Mouse (Mus musculus) kidney, embryonic 16.5 days (tissue): Measurements from ENCODE around the gene Gm4881. TPM values are rescaled to one million over a fixed set of nuclear protein-coding genes. Genes with fewer than 3 reads are reported as not detected.
"Not testable (repeated sequence)": the region's sequence is repeated elsewhere in the genome, so short reads cannot be mapped to it uniquely, and the experiment has no call there.

Source experiments
- ATAC-seq: fragments of 200-750 bp; cut with Nextera tagmentation; 2 replicates; pipeline ENCODE4 v1.8.0; 2017; ENCODE audit warnings: moderate TSS enrichment; ENCODE audit not compliant: low FRiP score, low TSS enrichment
- H3K27ac ChIP-seq: fragments of 300-500 bp; sonication (generic); 2 replicates; pipeline ENCODE4 v1.5.1; 2014; ENCODE audit warnings: low read length
- H3K27me3 ChIP-seq: fragments of 300-500 bp; sonication (generic); 2 replicates; pipeline ENCODE4 v1.6.1; 2014; ENCODE audit warnings: low read length, control low read depth, mixed read lengths; ENCODE audit not compliant: insufficient read depth
- H3K36me3 ChIP-seq: fragments of 300-500 bp; sonication (generic); 2 replicates; pipeline ENCODE4 v1.6.1; 2014; ENCODE audit warnings: low read length, control low read depth, mixed read lengths; ENCODE audit not compliant: insufficient read depth
- H3K4me1 ChIP-seq: fragments of 300-500 bp; sonication (generic); 2 replicates; pipeline ENCODE4 v1.6.1; 2014; ENCODE audit warnings: low read length, control low read depth, mixed read lengths; ENCODE audit not compliant: insufficient read depth
- H3K4me2 ChIP-seq: fragments of 300-500 bp; sonication (generic); replicated peaks from 2 replicates; pipeline ENCODE4 v1.6.1; 2014; ENCODE audit warnings: low read depth, low read length
- H3K4me3 ChIP-seq: fragments of 300-500 bp; sonication (generic); 2 replicates; pipeline ENCODE4 v1.5.1; 2014; ENCODE audit warnings: mild to moderate bottlenecking, low read length
- H3K9ac ChIP-seq: fragments of 300-500 bp; sonication (generic); replicated peaks from 2 replicates; pipeline ENCODE4 v1.6.1; 2014; ENCODE audit warnings: low read length
- H3K9me3 ChIP-seq: fragments of 300-500 bp; sonication (generic); 2 replicates; pipeline ENCODE4 v1.6.1; 2016; ENCODE audit warnings: low read length, control low read depth
- WGBS: fragments of 180-500 bp; shearing (Covaris S2); extraction: QIAGEN DNeasy Blood & Tissue Kit; methylation state at CpG from one replicate; pipeline ENCODE4 v1.1.7; 2014; 5-methylcytosine and 5-hydroxymethylcytosine counted together
- polyA plus RNA-seq: library from polyadenylated mRNA; unstranded; fragments of >200 nt; fragmentation: Nextera tagmentation; extraction: Ambion mirVana; gene quantifications from 2 replicates; pipeline ENCODE4 v1.2.1, GENCODE M21; 2015

Gm4881 gene
- polyA plus RNA-seq, 1 experiment from 2014 or later, result not detected

DNA sequence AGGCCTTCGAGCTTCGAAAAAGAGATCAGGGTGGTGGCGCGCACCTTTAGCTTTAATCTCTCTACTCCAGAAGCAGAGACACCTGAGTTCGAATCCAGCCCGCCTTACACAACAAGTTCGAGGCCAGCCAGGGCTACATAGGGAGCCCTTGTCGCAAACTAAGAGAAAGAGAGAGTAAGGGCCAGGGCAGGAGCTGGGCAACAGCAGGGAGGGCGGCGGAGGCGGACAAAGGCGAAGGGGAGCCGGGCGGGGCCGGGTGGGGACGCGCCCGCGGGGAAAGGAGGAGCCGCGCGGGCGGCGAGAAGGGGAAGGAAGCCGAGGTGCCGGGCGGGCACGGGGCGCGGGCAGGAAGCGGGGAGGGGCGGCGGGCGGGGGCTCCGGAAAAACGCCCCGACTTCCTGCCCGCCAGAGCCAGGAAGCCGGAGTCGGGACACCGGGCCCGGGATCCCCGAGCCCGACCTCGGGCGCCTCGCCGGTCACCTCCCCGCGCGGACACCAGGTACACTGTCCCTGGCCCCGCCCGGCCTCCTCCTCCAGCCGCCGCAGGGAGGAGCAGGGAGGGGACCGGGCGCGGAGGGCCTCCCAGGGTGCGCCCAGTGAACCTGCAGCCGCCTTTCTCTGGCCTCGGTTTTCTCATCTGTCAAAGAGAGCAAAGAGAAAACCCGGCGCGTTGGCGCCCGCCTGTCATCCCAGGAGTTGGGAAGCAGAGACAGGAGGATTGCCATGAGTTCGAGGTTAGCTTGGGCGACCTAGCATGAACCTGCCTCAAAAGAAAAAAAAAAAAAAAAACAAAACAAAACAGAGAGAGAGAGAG lies 41.5 kb downstream of the Gm4881 start, which contains the start of gene Arhgef1:
Gene Arhgef1 (plus strand): TSS at position 283 of the 814 bp plus-strand sequence.
- H3K4me1 ChIP-seq, result peaks cover 35% of the 10 kb centered on the region
- no peaks in the 10 kb centered on the region for H3K36me3 ChIP-seq
- H3K9me3 ChIP-seq, result no peaks in the 10 kb centered on the region
- 7% methylated on average over 28 of the region's 68 CpGs for WGBS
- peak within 1 kb of the TSS; percentile 62 for H3K4me3 ChIP-seq
- peak within 1 kb of the TSS; percentile 88 for H3K9ac ChIP-seq
- no peaks in the 10 kb centered on the region for H3K27me3 ChIP-seq
- ATAC-seq, result no peak
- H3K4me2 ChIP-seq, result peak within 1 kb of the TSS; percentile 94
- peak within 1 kb of the TSS; percentile 73 for H3K27ac ChIP-seq

DNA sequence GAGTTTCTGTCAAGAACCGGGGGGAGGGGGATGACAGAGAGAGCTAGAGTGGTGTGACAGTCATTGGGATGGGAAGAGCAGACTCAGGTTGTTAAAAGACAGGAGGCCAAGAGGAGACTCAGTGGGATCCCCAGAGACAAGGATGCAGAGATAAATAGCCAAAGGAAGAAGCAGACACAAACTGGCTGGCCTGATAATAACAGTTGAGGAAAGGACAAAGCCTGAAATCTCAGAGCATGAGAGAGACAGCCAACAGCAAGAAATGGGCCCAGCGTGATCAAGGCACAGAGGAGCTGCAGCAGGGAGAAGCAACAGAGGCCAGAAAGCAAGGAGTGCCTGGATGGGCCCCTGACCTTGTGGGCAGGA lies 42.0 kb downstream of the Gm4881 start:
- Histone ChIP-seq H3K4me1 (peaks cover 31% of the 10 kb centered on the region), H3K27ac (peak overlapping the region; percentile 73), H3K36me3 (no peaks in the 10 kb centered on the region), H3K9me3 (no peaks in the 10 kb centered on the region), H3K4me2 (peak overlapping the region; percentile 94), H3K4me3 (peak overlapping the region; percentile 62), H3K27me3 (no peaks in the 10 kb centered on the region), H3K9ac (peak overlapping the region; percentile 88)
- 44% methylated on average over 2 of the region's 2 CpGs for WGBS
- ATAC-seq, result no peak

DNA sequence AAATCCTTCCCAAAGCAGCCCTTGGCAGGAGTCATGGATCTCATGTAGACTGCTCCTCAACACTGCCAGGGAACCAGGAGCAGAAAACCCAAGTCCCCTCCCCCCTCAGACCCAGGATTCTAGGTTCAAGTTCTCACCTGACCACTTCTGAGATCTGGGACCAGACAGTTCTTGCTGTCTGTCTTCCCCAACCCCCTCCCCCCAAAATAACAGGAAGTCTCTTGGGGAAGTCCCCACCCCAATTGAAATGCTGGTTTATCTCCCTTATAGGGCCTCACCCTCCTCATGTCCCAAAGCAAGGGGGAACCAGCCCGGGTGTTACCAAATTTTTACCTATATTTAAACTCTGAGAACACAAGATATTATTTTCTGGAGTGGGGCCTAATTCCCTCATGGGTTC lies 42.5 kb downstream of the Gm4881 start:
- WGBS, result 42% methylated on average over 1 of the region's 1 CpGs
- Histone ChIP-seq H3K27ac (peak overlapping the region; percentile 73), H3K4me1 (peaks cover 27% of the 10 kb centered on the region), H3K9ac (peak overlapping the region; percentile 88), H3K4me2 (peak overlapping the region; percentile 94; the same call in 1 of the 2 replicates), H3K36me3 (no peaks in the 10 kb centered on the region), H3K4me3 (no peak overlapping the region), H3K9me3 (no peaks in the 10 kb centered on the region), H3K27me3 (no peaks in the 10 kb centered on the region)
- no peak for ATAC-seq

DNA sequence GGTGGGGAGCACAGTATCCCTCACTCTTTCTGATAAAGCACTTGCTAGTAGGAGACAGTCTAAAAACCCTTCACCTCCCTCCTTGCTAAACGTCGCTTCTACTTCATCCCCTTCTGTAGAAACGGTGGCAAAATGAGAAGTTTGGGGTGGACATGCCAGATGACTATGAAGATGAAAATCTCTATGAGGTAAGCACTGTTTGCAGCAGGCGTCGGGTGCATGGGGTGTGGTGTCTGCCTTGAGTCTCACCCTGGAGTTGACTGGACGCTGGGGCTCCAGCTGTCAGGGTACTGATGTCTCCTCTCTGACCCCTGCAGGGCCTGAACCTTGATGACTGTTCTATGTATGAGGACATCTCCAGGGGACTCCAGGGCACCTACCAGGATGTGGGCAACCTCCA lies 43.2 kb downstream of the Gm4881 start:
- H3K4me3 ChIP-seq, result no peak overlapping the region
- H3K27ac ChIP-seq, result no peak overlapping the region
- H3K4me2 ChIP-seq, result no peak overlapping the region
- 77% methylated on average over 6 of the region's 6 CpGs for WGBS
- no peaks in the 10 kb centered on the region for H3K36me3 ChIP-seq
- H3K9me3 ChIP-seq, result no peaks in the 10 kb centered on the region
- H3K9ac ChIP-seq, result no peak overlapping the region
- peaks cover 19% of the 10 kb centered on the region for H3K4me1 ChIP-seq
- ATAC-seq, result no peak
- H3K27me3 ChIP-seq, result no peaks in the 10 kb centered on the region

DNA sequence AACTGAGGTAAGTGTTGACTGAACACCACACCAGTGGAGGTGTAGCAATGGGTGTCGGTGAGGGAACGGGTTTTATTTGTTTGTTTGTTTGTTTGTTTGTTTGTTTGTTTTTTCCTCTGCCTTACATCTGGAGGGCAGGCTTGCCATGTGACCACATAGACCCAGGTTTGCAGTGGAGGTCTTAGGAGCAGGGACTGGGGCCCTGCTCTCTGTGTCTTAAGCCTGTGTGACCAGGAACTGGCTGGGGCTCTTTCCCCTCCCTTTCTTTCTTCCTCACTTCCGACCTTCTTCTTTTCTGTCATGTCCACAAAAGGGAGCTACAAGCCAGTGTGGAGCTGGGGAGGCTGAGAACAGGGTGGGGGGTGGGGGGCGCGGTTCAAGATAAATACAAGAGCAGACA lies 46.3 kb downstream of the Gm4881 start:
- Histone ChIP-seq H3K9me3 (no peaks in the 10 kb centered on the region), H3K4me2 (no peak overlapping the region), H3K4me1 (peaks cover 5% of the 10 kb centered on the region; the same call in 1 of the 2 replicates), H3K9ac (no peak overlapping the region), H3K27me3 (no peaks in the 10 kb centered on the region), H3K36me3 (no peaks in the 10 kb centered on the region), H3K27ac (no peak overlapping the region), H3K4me3 (no peak overlapping the region)
- no peak for ATAC-seq
- 77% methylated on average over 5 of the region's 5 CpGs for WGBS

DNA sequence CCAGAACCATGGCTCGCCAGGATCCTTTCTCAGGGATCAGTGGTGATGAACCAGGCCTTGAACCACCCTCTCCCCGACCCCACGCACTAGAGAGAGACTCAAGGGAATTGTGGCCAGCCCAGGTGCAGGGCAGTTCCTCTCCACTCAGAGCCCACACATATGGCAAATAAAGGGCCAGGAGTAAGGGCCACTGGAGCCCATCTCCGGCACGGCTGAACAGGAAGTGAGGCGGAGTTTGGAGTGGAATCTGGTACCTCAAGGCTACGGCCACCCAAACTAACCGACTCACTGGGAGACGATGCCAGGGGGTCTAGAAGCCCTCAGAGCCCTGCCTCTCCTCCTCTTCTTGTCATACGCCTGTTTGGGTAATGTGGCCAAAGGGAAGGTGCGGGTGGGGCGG lies 47.1 kb downstream of the Gm4881 start, which contains the start of gene Cd79a:
Gene Cd79a (plus strand): TSS at position 158 of the 400 bp plus-strand sequence.
- peaks cover 4% of the 10 kb centered on the region; the same call in 1 of the 2 replicates for H3K4me1 ChIP-seq
- no peaks in the 10 kb centered on the region for H3K9me3 ChIP-seq
- no peaks in the 10 kb centered on the region for H3K27me3 ChIP-seq
- no peak within 1 kb of the TSS for H3K27ac ChIP-seq
- H3K9ac ChIP-seq, result no peak within 1 kb of the TSS
- H3K4me2 ChIP-seq, result no peak within 1 kb of the TSS
- WGBS, result 60% methylated on average over 12 of the region's 12 CpGs
- no peak within 1 kb of the TSS for H3K4me3 ChIP-seq
- H3K36me3 ChIP-seq, result no peaks in the 10 kb centered on the region
- ATAC-seq, result no peak

GRCm38 (mm10) chr7:24896269-24896668 lies 48.0 kb downstream of the Gm4881 start:
- no peaks in the 10 kb centered on the region for H3K36me3 ChIP-seq
- no peak overlapping the region for H3K4me3 ChIP-seq
- no peak overlapping the region for H3K27ac ChIP-seq
- H3K4me1 ChIP-seq, result no peaks in the 10 kb centered on the region
- no peaks in the 10 kb centered on the region for H3K9me3 ChIP-seq
- no peaks in the 10 kb centered on the region for H3K27me3 ChIP-seq
- 63% methylated on average over 8 of the region's 8 CpGs for WGBS
- no peak overlapping the region for H3K9ac ChIP-seq
- no peak overlapping the region for H3K4me2 ChIP-seq
- ATAC-seq, result no peak

DNA sequence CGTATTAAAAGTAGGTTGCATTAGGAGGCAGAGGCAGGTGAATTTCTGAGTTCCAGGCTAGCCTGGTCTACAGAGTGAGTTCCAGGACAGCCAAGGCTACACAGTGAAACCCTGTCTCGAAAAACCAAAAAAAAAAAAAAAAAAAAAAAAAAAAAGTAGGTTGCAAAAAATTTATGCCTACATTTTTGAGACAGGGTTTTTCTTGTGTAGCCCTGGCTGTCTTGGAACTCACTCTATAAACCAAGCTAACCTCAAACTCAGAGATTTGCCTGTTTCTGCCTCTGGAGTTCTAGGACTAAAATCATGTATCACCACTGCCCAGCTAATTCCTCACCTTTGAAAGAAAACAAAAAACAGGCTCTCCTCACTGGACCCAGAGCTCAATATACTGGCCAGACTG lies 48.5 kb downstream of the Gm4881 start:
- not testable (repeated sequence) for H3K9me3 ChIP-seq, H3K4me1 ChIP-seq, H3K27me3 ChIP-seq, H3K4me2 ChIP-seq, H3K4me3 ChIP-seq, H3K9ac ChIP-seq, ATAC-seq, H3K27ac ChIP-seq, H3K36me3 ChIP-seq
- WGBS, result 98% methylated on average over 2 of the region's 2 CpGs

GRCm38 (mm10) chr7:24892125-24892583 lies 52.1 kb downstream of the Gm4881 start:
- 62% methylated on average over 2 of the region's 2 CpGs for WGBS
- H3K9ac ChIP-seq, result no peak overlapping the region

More at GRCm38 (mm10) chr7:24892125-24892583, 52.1 kb downstream of the Gm4881 start:
- Histone ChIP-seq H3K4me2 (no peak overlapping the region), H3K4me3 (no peak overlapping the region), H3K36me3 (peaks cover 36% of the 10 kb centered on the region), H3K9me3 (no peaks in the 10 kb centered on the region), H3K4me1 (peaks cover 19% of the 10 kb centered on the region), H3K27me3 (no peaks in the 10 kb centered on the region), H3K27ac (no peak overlapping the region)
- ATAC-seq, result no peak
